ENCODE assay signal across 14 mouse cellular contexts in genomic region chr10:116370991-116371725, GRCm38 (mm10).
DNase-seq lines count a peak whose midpoint lies in the region; ATAC-seq lines count a peak whose summit lies in the region.
"Had no signal": no experiment of that assay in that cellular context is flagged by ENCODE, and none has a peak within 500 bp of the region (broad histone marks: within the 10 kb centered on the region; RNA-seq: fewer than 3 reads in every experiment).

No protein-coding gene starts in this region.

- H3K4me3 ChIP-seq in forebrain, embryonic 15.5 days = no peak overlapping the region
- no peak overlapping the region for H3K4me3 ChIP-seq in forebrain, embryonic 11.5 days (ENCODE audit: low read depth, low read length)
- H3K4me3 ChIP-seq in hindbrain, embryonic 12.5 days = no peak overlapping the region
- H3K4me3 ChIP-seq in limb, embryonic 13.5 days = no peak overlapping the region
- H3K4me3 ChIP-seq: heart, embryonic 12.5 days; intestine, embryonic 15.5 days; layer of hippocampus, adult 2 months had no signal

- peak; percentile 43; the same call in 1 of the 2 replicates for ATAC-seq in forebrain, embryonic 15.5 days (replicated peaks)
- no peak for ATAC-seq in forebrain, embryonic 11.5 days (replicated peaks; ENCODE audit: low FRiP score)
- ATAC-seq in hindbrain, embryonic 12.5 days (ENCODE audit: low FRiP score) = peak; percentile 56; the same call in 1 of the 2 replicates
- ATAC-seq in limb, embryonic 13.5 days (ENCODE audit: low FRiP score, low read depth) = peak; percentile 73
- ATAC-seq: intestine, embryonic 15.5 days had no signal

- no peak overlapping the region for H3K9ac ChIP-seq in forebrain, embryonic 15.5 days (replicated peaks)
- no peak overlapping the region for H3K9ac ChIP-seq in forebrain, embryonic 11.5 days (ENCODE audit: low read length)
- H3K9ac ChIP-seq in hindbrain, embryonic 12.5 days = no peak overlapping the region
- H3K9ac ChIP-seq in limb, embryonic 13.5 days = no peak overlapping the region
- H3K9ac ChIP-seq: heart, embryonic 12.5 days; intestine, embryonic 15.5 days had no signal

- H3K27ac ChIP-seq in forebrain, embryonic 15.5 days (replicated peaks) = no peak overlapping the region
- H3K27ac ChIP-seq in forebrain, embryonic 11.5 days (ENCODE audit: low read depth, low read length) = no peak overlapping the region
- peak overlapping the region; percentile 23; the same call in 1 of the 2 replicates for H3K27ac ChIP-seq in hindbrain, embryonic 12.5 days
- H3K27ac ChIP-seq in limb, embryonic 13.5 days = peak overlapping the region; percentile 69; the same call in 1 of the 2 replicates
- H3K27ac ChIP-seq: intestine, embryonic 15.5 days; layer of hippocampus, adult 2 months had no signal

- H3K36me3 ChIP-seq in forebrain, embryonic 15.5 days = no peaks in the 10 kb centered on the region
- no peaks in the 10 kb centered on the region for H3K36me3 ChIP-seq in forebrain, embryonic 11.5 days (ENCODE audit: control insufficient read depth, insufficient read depth, low read length)
- no peaks in the 10 kb centered on the region for H3K36me3 ChIP-seq in hindbrain, embryonic 12.5 days
- no peaks in the 10 kb centered on the region for H3K36me3 ChIP-seq in limb, embryonic 13.5 days
- H3K36me3 ChIP-seq: intestine, embryonic 15.5 days had no signal

- no peak overlapping the region for H3K4me2 ChIP-seq in forebrain, embryonic 15.5 days (replicated peaks)
- no peak overlapping the region for H3K4me2 ChIP-seq in forebrain, embryonic 11.5 days (ENCODE audit: low read depth, low read length, severe bottlenecking)
- no peak overlapping the region for H3K4me2 ChIP-seq in hindbrain, embryonic 12.5 days (replicated peaks)
- H3K4me2 ChIP-seq in limb, embryonic 13.5 days (replicated peaks) = no peak overlapping the region
- H3K4me2 ChIP-seq: heart, embryonic 12.5 days; intestine, embryonic 15.5 days had no signal

- WGBS in forebrain, embryonic 15.5 days = 17% methylated on average over 6 of the region's 6 CpGs
- 42% methylated on average over 6 of the region's 6 CpGs for WGBS in forebrain, embryonic 11.5 days
- WGBS in hindbrain, embryonic 12.5 days = 27% methylated on average over 6 of the region's 6 CpGs
- WGBS in limb, embryonic 13.5 days = 29% methylated on average over 6 of the region's 6 CpGs

- no peak for DNase-seq in forebrain, embryonic 11.5 days (ENCODE audit: low spot score)
- DNase-seq in MN1 (ENCODE audit: low spot score) = peak; percentile 27
- DNase-seq in lung, postnatal 4 days = no peak
- DNase-seq in lung, postnatal 36 days = no peak
- DNase-seq in cerebellum, adult 11 months = no peak
- DNase-seq: cerebellum, postnatal 14 days; lung, adult 2 months; right cerebral cortex, postnatal 4 days had no signal

- no peaks in the 10 kb centered on the region for H3K27me3 ChIP-seq in forebrain, embryonic 15.5 days
- H3K27me3 ChIP-seq in forebrain, embryonic 11.5 days (ENCODE audit: control insufficient read depth, insufficient read depth, low read length) = no peaks in the 10 kb centered on the region
- H3K27me3 ChIP-seq in hindbrain, embryonic 12.5 days = no peaks in the 10 kb centered on the region
- H3K27me3 ChIP-seq in limb, embryonic 13.5 days = no peaks in the 10 kb centered on the region
- H3K27me3 ChIP-seq: heart, embryonic 12.5 days; intestine, embryonic 15.5 days had no signal

- H3K4me1 ChIP-seq in forebrain, embryonic 15.5 days = peaks cover 7% of the 10 kb centered on the region; the same call in 1 of the 2 replicates
- no peaks in the 10 kb centered on the region for H3K4me1 ChIP-seq in forebrain, embryonic 11.5 days (replicated peaks; ENCODE audit: control insufficient read depth, insufficient read depth, low read length)
- peaks cover 7% of the 10 kb centered on the region for H3K4me1 ChIP-seq in hindbrain, embryonic 12.5 days
- H3K4me1 ChIP-seq in limb, embryonic 13.5 days = peaks cover 15% of the 10 kb centered on the region
- H3K4me1 ChIP-seq: intestine, embryonic 15.5 days had no signal

- no peaks in the 10 kb centered on the region for H3K9me3 ChIP-seq in forebrain, embryonic 15.5 days
- no peaks in the 10 kb centered on the region for H3K9me3 ChIP-seq in forebrain, embryonic 11.5 days (ENCODE audit: control insufficient read depth, low read length)
- H3K9me3 ChIP-seq in hindbrain, embryonic 12.5 days (replicated peaks) = no peaks in the 10 kb centered on the region
- H3K9me3 ChIP-seq in limb, embryonic 13.5 days = no peaks in the 10 kb centered on the region
- H3K9me3 ChIP-seq: heart, embryonic 12.5 days; intestine, embryonic 15.5 days had no signal

Comparison
In these comparisons a context has a peak if more than half of its experiments do, and no peak if none do; other contexts are left out.
1. H3K27ac ChIP-seq: peak in hindbrain, embryonic 12.5 days (single experiment) and limb, embryonic 13.5 days (single experiment); none in forebrain, embryonic 15.5 days (single experiment) and forebrain, embryonic 11.5 days (single experiment).